Mouse (Mus musculus): ENCODE measurements around the gene OR5BS1P.

DNA sequence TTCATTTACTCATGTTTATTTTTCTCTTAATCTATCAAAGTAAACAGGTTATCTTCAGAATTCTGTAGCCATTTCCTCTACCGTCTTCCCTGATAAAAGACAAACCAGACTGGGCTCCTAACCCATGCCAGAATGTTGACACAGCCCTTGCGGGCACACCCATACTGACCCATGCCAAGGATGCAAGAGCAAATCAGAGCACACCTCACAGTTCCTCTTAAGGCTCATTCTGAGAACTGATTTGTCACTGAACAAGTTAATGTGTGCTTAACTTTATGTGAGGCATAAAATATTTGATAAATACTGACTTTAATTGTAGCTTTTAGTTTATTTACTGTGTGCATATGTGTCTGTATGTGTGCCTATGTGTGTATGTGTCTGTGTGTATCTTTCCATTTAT lies 21.6 kb downstream of the OR5BS1P start:
- TF ChIP-seq POLR2A (IDR thresholded peaks at IDR 0.05; ENCODE audit: borderline replicate concordance, insufficient read depth, low read length): no peak
- no peak for TF ChIP-seq CTCF (IDR thresholded peaks at IDR 0.05; ENCODE audit: borderline replicate concordance, insufficient read depth, low read depth, low read length)

Data from cerebellum, adult 2 months (tissue).